Mouse (Mus musculus) activated CD4-positive, CD25-positive, alpha-beta regulatory T cell, adult 4 months (primary cell): ENCODE measurements at regions not wholly inside any gene's neighbourhood (a gene's known extent, or its start where the extent isn't known, plus 50 kb on each side); places are given as distances from the start of the nearest gene placed in this dataset.

ENCODE experiments used
- ATAC-seq: one replicate; pipeline ENCODE4 v1.8.0; 2017

GRCm38 (mm10) chr7:130095141-130095540 is 425.0 kb downstream of the Ate1 start:
- no peak for ATAC-seq

- ATAC-seq, result no peak
Observed at GRCm38 (mm10) chr7:130098606-130099005, 421.6 kb downstream of the Ate1 start.

GRCm38 (mm10) chr7:130102671-130103070 is 417.5 kb downstream of the Ate1 start:
- no peak for ATAC-seq

- no peak for ATAC-seq
Observed at GRCm38 (mm10) chr7:130106961-130107360, 413.2 kb downstream of the Ate1 start.

GRCm38 (mm10) chr7:130108362-130108761 is 411.8 kb downstream of the Ate1 start:
- ATAC-seq, result no peak
